Mouse (Mus musculus): ENCODE measurements around the gene Rhbg.

Gene Rhbg

GRCm38 (mm10) chr3:88226101-88226845, 28.2 kb downstream of the Rhbg start:
- no peak for DNase-seq

- DNase-seq, result no peak
Measured at GRCm38 (mm10) chr3:88224929-88225328, 29.6 kb downstream of the Rhbg start.

GRCm38 (mm10) chr3:88222446-88222845, 32.1 kb downstream of the Rhbg start:
- DNase-seq, result no peak

- DNase-seq, result no peak
Measured at GRCm38 (mm10) chr3:88221519-88222390, 32.8 kb downstream of the Rhbg start.

- DNase-seq, result peak; percentile 88
Measured at GRCm38 (mm10) chr3:88220842-88221241, 33.7 kb downstream of the Rhbg start.

- DNase-seq, result no peak
Measured at GRCm38 (mm10) chr3:88219940-88220339, 34.6 kb downstream of the Rhbg start.

GRCm38 (mm10) chr3:88217679-88218078, 36.8 kb downstream of the Rhbg start:
- no peak for DNase-seq

GRCm38 (mm10) chr3:88216534-88217326, 37.8 kb downstream of the Rhbg start:
- no peak for DNase-seq

- DNase-seq, result no peak
Measured at GRCm38 (mm10) chr3:88216116-88216515, 38.4 kb downstream of the Rhbg start.

- no peak for DNase-seq
Measured at GRCm38 (mm10) chr3:88215553-88216004, 38.9 kb downstream of the Rhbg start.

GRCm38 (mm10) chr3:88214971-88215552, 39.4 kb downstream of the Rhbg start:
- no peak for DNase-seq

GRCm38 (mm10) chr3:88214197-88214938, 40.1 kb downstream of the Rhbg start:
- no peak for DNase-seq

GRCm38 (mm10) chr3:88213019-88213418, 41.5 kb downstream of the Rhbg start:
- DNase-seq, result no peak

- no peak for DNase-seq
Measured at GRCm38 (mm10) chr3:88212356-88212755, 42.2 kb downstream of the Rhbg start.

GRCm38 (mm10) chr3:88210918-88211317, 43.6 kb downstream of the Rhbg start:
- DNase-seq, result no peak

GRCm38 (mm10) chr3:88210121-88210520, 44.4 kb downstream of the Rhbg start:
- DNase-seq, result no peak

GRCm38 (mm10) chr3:88209306-88209705, 45.2 kb downstream of the Rhbg start:
- no peak for DNase-seq

GRCm38 (mm10) chr3:88208226-88208720, 46.2 kb downstream of the Rhbg start:
- no peak for DNase-seq

GRCm38 (mm10) chr3:88207451-88208100, 46.9 kb downstream of the Rhbg start:
- DNase-seq, result no peak

GRCm38 (mm10) chr3:88206901-88207371, 47.6 kb downstream of the Rhbg start:
- no peak for DNase-seq

- no peak for DNase-seq
Measured at GRCm38 (mm10) chr3:88206500-88206899, 48.0 kb downstream of the Rhbg start.
